Mouse (Mus musculus) liver (tissue): Measurements from ENCODE around the gene Zfp93.
A peak's percentile ranks its signal among the peaks of the same experiment; 100 is the strongest.
"Not testable (repeated sequence)": the region's sequence is repeated elsewhere in the genome, so short reads cannot be mapped to it uniquely, and the experiment has no call there.

Experiments
- DNase-seq: peaks from one replicate; pipeline ENCODE4 v3.0.0-alpha.2; 2020; ENCODE audit warnings: mixed read lengths

The Zfp93 gene

DNA sequence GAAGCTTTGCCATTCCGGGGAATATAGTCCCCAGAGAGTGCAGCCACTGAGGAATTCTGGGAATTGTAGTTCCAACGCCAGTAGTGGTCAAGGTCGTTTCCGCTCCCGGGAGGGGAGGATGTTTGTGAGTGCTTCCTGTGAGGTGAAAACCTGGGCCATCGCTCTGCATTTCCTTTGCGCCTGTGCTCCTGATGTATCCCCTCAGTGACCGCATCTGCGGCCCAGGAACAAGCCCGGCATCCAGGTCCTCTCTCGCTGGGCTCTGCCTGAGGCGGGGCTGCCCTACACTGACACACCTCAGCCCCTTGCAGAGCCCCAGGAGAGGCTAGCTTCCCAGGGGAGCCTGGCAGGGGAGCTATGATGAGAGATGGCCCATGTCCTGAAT is at the start of gene Zfp93:
TSS of gene Zfp93 (plus strand) at position 133 of the 385 bp plus-strand sequence.
- DNase-seq = peak; percentile 70

GRCm38 (mm10) chr7:24237040-24237791 is 33.0 kb upstream of the Zfp93 start, which contains the start of gene Zfp109:
TSS of gene Zfp109 (minus strand) at chr7:24237560.
- peak; percentile 55 for DNase-seq

GRCm38 (mm10) chr7:24253779-24254615 is 16.2 kb upstream of the Zfp93 start:
- DNase-seq = no peak

DNA sequence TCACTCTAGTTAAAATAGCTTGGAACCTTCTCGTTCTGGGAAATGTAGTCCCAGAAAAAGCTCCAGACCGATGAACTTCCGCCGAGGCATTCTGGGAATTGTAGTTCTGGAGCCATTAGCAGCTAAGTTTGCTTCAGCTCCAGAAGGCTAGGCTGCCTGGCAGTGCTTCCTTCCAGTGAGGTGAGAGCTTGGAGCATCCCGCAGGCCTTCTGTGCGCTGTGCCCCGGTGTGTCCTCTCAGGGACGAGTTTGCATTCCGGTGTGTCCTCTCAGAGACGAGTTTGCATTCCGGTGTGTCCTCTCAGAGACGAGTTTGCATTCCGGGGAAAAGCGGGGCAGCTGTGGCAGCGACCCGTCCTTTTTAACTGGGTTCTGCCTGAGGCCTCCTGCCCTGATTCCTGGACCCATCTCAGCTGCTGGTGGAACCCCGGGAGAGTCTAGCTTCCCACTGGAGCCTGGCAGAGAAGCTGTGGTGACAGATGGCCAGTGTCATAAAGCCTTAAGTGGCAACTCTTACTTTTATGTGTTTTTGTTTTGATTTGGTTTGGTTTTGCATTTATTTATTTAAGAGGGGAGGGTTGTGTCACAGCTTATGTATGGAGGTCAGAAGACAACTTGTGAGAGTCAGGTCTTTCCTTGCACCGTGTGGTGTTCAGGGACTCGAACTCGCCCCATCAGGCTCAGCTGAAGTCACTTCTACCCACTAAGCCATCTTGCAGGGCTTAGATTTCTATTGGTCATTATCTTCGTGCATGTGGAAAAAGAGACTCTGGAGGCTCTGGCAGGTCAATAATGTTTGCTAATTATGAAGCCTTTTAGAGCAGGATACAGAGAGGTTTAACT is 15.4 kb upstream of the Zfp93 start, which contains the start of gene Zfp108:
TSS of gene Zfp108 (plus strand) at position 162 of the 842 bp plus-strand sequence.
- DNase-seq = peak; percentile 60

- DNase-seq = no peak
Measured at GRCm38 (mm10) chr7:24259306-24259999, 10.8 kb upstream of the Zfp93 start.

- no peak for DNase-seq
Measured at GRCm38 (mm10) chr7:24260000-24260312, 10.3 kb upstream of the Zfp93 start.

DNA sequence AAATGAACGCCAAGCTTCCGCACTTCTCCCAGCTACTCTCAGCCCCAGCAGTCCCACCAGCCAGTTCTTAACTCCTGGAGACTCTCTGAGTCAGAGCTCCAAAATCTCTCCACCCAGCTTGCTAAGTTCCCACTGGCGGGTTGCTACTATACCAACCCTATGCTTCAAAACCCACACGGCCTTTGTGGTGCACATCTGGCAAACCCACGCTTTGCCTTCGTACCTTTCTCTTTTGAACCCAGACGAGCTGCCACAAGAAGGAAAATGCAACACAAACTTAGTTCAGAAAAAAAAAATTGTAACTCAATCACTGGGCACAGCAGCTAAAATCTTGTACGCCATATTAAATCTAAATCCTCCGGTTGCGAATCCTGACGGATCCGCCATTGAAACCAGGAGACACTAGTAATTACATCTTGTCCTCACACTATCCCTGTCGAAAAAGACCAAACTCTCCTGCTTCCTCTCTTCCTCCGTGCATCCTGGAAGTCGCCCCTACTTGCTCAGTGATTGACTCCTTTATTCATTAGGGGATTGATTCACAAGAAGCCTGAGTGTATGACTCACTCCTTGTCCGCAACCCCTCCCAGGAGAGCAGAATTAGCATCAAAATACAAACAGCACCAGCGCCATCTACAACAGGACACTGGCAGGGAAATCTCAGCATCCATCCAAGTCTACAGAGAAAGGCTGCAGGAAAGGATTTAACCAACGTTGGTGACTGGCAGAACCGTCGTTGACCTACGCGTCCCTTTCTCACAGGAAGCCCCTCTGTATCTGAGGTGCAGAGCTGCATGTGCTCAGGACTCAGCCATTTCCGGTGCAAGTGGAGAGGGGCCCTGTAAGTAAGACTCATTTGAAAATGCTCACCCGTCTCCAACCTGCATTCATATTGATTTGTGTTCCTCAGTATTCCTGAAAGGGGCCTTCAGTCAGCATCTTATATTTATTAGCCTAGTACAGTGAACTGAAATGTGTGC is 1.8 kb upstream of the Zfp93 start:
- DNase-seq = no peak

DNA sequence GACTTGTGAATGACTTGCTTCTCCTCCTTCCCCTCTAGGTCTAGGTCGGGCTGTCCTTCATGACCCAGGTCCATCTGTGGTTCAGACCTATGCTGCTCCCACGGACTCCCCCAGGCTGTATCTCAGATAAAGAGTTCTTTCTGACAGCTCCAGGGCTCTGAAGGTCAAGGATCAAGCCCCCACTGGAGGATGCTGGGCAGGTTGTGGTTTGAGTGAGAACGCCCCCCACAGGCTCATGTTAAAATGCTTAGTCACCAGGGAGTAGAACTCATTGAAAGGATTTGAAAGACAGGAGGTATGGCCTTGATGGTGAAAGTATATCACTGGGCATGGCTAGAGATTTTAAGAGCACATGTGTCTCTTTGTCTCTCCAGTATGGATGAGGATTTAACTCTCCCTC is 964 bp upstream of the Zfp93 start:
- no peak for DNase-seq

DNA sequence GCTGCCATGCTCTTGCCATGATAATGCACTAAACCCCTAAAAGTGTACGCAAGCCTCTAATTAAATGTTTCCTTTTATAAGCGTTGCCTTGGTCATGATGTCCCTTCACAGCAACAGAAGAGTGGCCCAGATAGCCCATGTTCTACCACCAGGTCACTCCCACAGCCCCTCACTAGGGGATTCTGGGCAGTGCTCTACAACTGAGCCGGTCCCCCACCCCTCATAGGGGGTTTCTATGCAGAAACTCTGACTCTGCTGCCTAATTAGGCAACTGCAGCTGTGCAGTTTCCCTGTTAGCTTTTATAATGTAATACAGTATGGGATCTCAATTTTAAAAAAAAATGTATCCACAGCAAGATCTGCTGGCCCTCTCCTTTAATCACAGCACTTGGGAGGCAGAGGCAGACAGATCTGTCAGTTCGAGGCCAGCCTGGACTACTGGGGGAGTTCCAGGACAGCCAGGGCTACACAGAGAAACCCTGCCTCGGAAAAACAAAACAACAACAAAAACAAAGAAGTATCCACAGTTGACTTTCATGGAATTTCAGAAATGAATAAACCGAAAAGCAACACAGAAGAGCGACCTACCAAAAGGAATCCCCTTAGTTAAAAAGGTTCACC is 443 bp upstream of the Zfp93 start:
- DNase-seq = no peak

DNA sequence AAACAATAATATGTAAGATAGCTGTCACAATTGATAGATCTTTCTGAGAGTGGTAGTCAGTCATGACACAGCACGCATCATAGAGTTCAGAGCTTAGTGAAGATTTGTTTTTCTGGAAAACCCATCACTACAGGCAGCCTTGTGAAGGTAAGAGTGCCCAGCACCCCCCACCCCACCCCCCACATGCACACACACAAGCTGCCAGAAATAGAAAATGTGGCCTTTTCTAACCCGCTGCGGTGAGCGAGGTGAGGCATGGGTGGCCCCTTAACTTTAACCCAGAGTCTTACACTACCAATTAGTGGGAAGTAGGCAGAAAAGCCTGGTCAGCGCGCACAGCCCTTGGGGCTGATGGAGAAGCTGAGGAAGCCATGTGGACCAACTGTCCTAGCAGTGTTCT is 971 bp downstream of the Zfp93 start:
- DNase-seq = no peak

DNA sequence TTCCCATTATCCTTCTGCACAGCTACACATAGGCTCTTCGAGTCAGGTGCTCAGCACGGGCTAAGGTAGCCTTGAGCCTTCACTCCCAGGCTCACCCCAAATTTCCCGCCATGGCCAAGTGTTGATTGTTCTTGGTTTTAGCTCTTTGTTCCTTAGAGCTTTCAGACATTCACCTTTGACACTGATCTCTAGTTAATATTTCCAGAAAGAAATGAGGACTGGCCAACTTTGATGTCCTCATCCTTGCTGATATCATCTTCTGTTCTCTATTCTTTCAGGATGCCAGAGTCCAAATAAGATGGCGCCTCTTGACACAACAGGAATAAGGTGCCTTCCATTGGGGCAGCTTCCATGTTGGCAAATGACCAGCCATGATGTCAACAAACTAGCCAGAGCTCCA is 4.2 kb downstream of the Zfp93 start:
- DNase-seq = no peak

GRCm38 (mm10) chr7:24278771-24279170 is 8.6 kb downstream of the Zfp93 start:
- DNase-seq = not testable (repeated sequence)

- no peak for DNase-seq
Measured at GRCm38 (mm10) chr7:24280031-24280857, 10.0 kb downstream of the Zfp93 start.

- DNase-seq = no peak
Measured at GRCm38 (mm10) chr7:24280858-24281145, 10.6 kb downstream of the Zfp93 start.

GRCm38 (mm10) chr7:24286090-24286489 is 15.9 kb downstream of the Zfp93 start:
- DNase-seq = no peak

- no peak for DNase-seq
Measured at GRCm38 (mm10) chr7:24286916-24287315, 16.7 kb downstream of the Zfp93 start.

GRCm38 (mm10) chr7:24287670-24288069 is 17.4 kb downstream of the Zfp93 start:
- DNase-seq = no peak

- DNase-seq = no peak
Measured at GRCm38 (mm10) chr7:24288512-24288911, 18.3 kb downstream of the Zfp93 start.

DNA sequence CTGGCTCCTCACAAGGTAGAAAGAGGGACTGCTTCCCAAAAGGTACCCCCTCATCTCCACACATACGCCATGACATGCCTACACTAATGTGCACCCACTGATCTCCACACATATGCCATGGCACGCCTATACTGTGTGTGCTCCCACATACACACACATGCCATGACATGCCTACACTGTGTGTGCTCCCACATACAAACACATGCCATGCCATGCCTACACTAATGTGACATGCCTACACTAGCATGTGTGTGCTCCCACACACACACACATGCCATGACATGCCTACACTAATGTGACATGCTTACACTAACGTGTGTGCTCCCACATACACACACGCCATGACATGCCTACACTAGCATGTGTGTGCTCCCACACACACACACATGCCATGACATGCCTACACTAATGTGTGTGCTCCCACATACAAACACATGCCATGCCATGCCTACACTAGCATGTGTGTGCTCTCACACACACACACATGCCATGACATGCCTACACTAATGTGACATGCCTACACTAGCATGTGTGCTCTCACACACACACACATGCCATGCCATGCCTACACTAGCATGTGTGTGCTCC is 20.0 kb downstream of the Zfp93 start:
- DNase-seq = no peak
